Mouse (Mus musculus) erythroblast, embryonic 14.5 days (primary cell): ENCODE results near the gene Itih5. TPM values are rescaled to one million over a fixed set of nuclear protein-coding genes. Genes with fewer than 3 reads are reported as not detected.
A peak's percentile ranks its signal among the peaks of the same experiment; 100 is the strongest.

Source experiments
- H3K27me3 ChIP-seq: 2 replicates; pipeline ENCODE4 v1.6.1; 2012; ENCODE audit warnings: inconsistent platforms; ENCODE audit not compliant: control insufficient read depth
- H3K36me3 ChIP-seq: 2 replicates; pipeline ENCODE4 v1.6.1; 2012; ENCODE audit warnings: mild to moderate bottlenecking, inconsistent platforms; ENCODE audit not compliant: control insufficient read depth
- H3K4me1 ChIP-seq: 2 replicates; pipeline ENCODE4 v1.6.1; 2012; ENCODE audit warnings: inconsistent platforms; ENCODE audit not compliant: control insufficient read depth
- H3K4me3 ChIP-seq: replicated peaks from 2 replicates; pipeline ENCODE3; 2012; ENCODE audit warnings: moderate library complexity, mild to moderate bottlenecking, inconsistent platforms
- H3K9me3 ChIP-seq: 2 replicates; pipeline ENCODE4 v1.6.1; 2012; ENCODE audit warnings: low read length, inconsistent platforms, mixed read lengths; ENCODE audit not compliant: control insufficient read depth
- GATA1 ChIP-seq: IDR thresholded peaks from 2 replicates; pipeline ENCODE4 v1.6.1; 2012; ENCODE audit warnings: low read length, inconsistent platforms, mixed read lengths
- TAL1 ChIP-seq: IDR thresholded peaks from 3 replicates; pipeline ENCODE4 v1.6.1; 2012; ENCODE audit warnings: low read length, inconsistent platforms, mixed read lengths
- polyA plus RNA-seq: library from polyadenylated mRNA; stranded (reverse); fragments of >175 nt; gene quantifications from 2 replicates; pipeline ENCODE4 v1.2.3, GENCODE M21; 2012

Itih5 gene
- not detected in 2 replicates for polyA plus RNA-seq

DNA sequence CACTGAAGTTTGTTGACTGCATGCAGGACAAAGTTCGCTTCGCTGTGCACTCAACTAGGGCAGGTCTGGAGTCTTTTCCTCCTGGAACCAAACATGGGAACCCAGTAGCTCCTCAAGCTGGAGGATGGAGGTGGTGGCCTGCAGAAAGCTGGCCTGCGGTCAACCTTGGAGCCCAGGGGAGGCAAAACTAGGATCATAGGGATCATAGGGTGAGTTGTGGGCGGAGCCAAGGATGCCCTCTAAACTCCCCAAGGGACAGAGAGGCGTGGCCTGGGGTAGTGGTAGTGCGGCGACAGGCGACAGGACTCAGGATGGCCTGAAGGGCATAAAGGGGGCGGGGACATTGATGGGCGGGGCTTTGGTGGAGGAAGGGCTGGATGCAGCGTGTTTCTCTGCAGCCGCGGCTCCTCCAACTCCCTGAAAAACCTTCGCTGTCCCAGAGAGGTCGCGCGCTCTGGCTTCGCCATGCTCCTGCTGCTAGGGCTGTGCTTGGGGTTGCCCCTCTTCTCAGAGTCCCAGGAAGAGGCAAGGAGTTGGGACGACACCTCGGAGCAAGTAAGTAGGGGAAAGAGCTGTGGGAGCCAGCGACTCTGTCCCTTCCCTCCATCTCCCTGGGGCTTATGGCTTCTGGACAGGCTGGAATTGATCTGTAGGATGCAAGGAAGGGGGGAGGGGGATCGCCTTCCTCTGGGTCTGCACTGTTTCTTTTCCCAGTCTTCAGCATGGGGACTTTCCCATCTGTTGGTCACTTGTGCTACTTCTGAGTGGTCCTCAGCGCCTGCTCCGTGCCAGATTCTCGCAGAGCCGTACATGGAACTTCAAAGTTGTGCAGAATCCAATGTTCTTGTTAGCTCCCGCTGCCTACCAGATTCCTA lies at the start of gene Itih5:
Gene Itih5 (plus strand): TSS at position 371 of the 875 bp plus-strand sequence.
- TF ChIP-seq GATA1: no peak
- no peak for TF ChIP-seq TAL1
- Histone ChIP-seq H3K36me3 (no peaks in the 10 kb centered on the region), H3K9me3 (no peaks in the 10 kb centered on the region), H3K27me3 (no peaks in the 10 kb centered on the region), H3K4me3 (peak within 1 kb of the TSS; percentile 53), H3K4me1 (peaks cover 9% of the 10 kb centered on the region)

DNA sequence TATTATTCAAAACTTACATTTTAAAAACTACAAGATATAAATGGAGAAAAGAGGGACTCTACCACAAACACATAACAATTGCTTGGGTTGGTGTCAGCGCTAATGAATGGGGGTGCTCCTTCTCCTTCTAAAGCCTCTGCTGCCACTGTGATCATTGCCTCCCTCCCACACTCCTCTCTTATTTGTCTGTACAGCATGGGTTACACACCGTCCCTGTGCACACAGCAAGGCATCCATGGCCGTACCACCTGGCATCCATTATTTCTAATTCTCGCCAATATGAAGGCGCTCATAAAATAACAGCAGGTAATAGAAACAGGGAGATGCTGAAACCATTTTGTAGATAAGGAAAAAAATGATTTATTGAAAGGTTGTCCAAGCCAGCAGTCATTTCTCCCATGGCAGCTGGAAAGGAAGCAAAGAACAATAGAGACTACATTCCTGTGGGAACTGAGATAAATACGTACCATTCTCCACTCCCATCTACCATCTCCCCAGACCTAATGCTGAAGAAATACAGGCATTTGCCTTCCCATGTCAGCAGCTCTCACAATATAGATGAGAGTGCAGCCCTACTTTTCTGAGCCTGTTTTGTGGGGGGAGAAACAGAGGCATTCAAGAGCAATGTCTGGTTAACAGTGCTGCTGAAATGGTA lies 44.7 kb upstream of the Itih5 start:
- H3K4me1 ChIP-seq: no peaks in the 10 kb centered on the region
- no peaks in the 10 kb centered on the region for H3K9me3 ChIP-seq
- TF ChIP-seq GATA1 (no peak), TAL1 (no peak)
- no peaks in the 10 kb centered on the region for H3K27me3 ChIP-seq
- H3K36me3 ChIP-seq: no peaks in the 10 kb centered on the region; the same call in 1 of the 2 replicates
- H3K4me3 ChIP-seq: no peak overlapping the region

DNA sequence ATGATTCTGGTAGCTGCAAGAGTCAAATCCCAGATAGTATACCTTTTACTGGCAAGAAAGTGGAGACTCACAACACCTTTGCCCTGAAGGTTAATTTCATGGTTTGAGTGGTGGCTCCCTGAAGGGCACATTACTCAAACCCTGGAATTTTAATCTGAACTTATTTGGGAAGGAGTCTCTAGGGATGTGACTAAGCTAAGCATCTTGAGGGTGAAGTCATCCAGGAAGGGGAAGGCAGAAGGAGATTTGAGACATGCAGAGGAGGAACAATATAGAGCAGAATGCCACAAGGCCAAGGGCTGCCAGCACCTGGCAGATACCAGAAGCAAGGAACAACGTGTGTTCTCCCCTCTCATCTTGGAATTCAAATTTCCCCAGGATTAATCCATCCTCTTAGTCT lies 34.6 kb upstream of the Itih5 start:
- Histone ChIP-seq H3K4me3 (no peak overlapping the region), H3K4me1 (no peaks in the 10 kb centered on the region), H3K36me3 (peaks cover 2% of the 10 kb centered on the region; the same call in 1 of the 2 replicates), H3K27me3 (no peaks in the 10 kb centered on the region), H3K9me3 (no peaks in the 10 kb centered on the region)
- no peak for TF ChIP-seq TAL1
- TF ChIP-seq GATA1: no peak

GRCm38 (mm10) chr2:10119276-10119675 lies 34.1 kb upstream of the Itih5 start:
- Histone ChIP-seq H3K4me3 (no peak overlapping the region), H3K9me3 (no peaks in the 10 kb centered on the region), H3K4me1 (no peaks in the 10 kb centered on the region), H3K27me3 (no peaks in the 10 kb centered on the region), H3K36me3 (peaks cover 2% of the 10 kb centered on the region; the same call in 1 of the 2 replicates)
- TF ChIP-seq TAL1: no peak

DNA sequence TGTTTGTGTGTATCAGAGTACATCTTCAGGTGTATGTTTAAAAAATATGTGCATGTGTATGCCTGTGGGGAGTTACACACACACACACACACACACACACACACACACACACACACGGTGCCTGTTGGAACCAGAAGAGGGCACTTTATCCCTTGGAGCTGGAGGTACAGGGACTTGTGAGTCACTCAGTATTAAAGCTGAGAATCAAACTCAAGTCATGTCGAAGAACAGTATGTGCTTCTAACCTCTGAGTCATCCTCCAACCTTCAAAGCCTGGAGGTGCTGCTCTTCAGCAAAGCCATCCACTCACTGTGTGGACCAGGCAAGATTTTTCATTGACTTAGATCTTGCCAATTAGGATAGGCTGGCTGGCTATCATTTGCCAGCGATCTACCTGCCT lies 31.5 kb upstream of the Itih5 start:
- TF ChIP-seq TAL1: no peak
- no peaks in the 10 kb centered on the region for H3K9me3 ChIP-seq
- no peaks in the 10 kb centered on the region for H3K4me1 ChIP-seq
- no peaks in the 10 kb centered on the region; the same call in 1 of the 2 replicates for H3K36me3 ChIP-seq
- no peaks in the 10 kb centered on the region for H3K27me3 ChIP-seq
- H3K4me3 ChIP-seq: no peak overlapping the region

GRCm38 (mm10) chr2:10126122-10126521 lies 27.2 kb upstream of the Itih5 start:
- TF ChIP-seq GATA1: no peak
- TF ChIP-seq TAL1: no peak
- Histone ChIP-seq H3K4me1 (no peaks in the 10 kb centered on the region), H3K4me3 (no peak overlapping the region), H3K9me3 (no peaks in the 10 kb centered on the region), H3K36me3 (no peaks in the 10 kb centered on the region; the same call in 1 of the 2 replicates), H3K27me3 (no peaks in the 10 kb centered on the region)

GRCm38 (mm10) chr2:10127471-10127870 lies 25.9 kb upstream of the Itih5 start:
- no peak overlapping the region for H3K4me3 ChIP-seq
- no peaks in the 10 kb centered on the region for H3K9me3 ChIP-seq
- TF ChIP-seq GATA1 (no peak), TAL1 (no peak)

GRCm38 (mm10) chr2:10128571-10128970 lies 24.8 kb upstream of the Itih5 start:
- no peaks in the 10 kb centered on the region for H3K27me3 ChIP-seq
- no peak for TF ChIP-seq GATA1
- TF ChIP-seq TAL1: no peak
- no peaks in the 10 kb centered on the region; the same call in 1 of the 2 replicates for H3K36me3 ChIP-seq

More at GRCm38 (mm10) chr2:10127471-10127870, 25.9 kb upstream of the Itih5 start:
- no peaks in the 10 kb centered on the region; the same call in 1 of the 2 replicates for H3K36me3 ChIP-seq
- no peaks in the 10 kb centered on the region for H3K4me1 ChIP-seq
- H3K27me3 ChIP-seq: no peaks in the 10 kb centered on the region

DNA sequence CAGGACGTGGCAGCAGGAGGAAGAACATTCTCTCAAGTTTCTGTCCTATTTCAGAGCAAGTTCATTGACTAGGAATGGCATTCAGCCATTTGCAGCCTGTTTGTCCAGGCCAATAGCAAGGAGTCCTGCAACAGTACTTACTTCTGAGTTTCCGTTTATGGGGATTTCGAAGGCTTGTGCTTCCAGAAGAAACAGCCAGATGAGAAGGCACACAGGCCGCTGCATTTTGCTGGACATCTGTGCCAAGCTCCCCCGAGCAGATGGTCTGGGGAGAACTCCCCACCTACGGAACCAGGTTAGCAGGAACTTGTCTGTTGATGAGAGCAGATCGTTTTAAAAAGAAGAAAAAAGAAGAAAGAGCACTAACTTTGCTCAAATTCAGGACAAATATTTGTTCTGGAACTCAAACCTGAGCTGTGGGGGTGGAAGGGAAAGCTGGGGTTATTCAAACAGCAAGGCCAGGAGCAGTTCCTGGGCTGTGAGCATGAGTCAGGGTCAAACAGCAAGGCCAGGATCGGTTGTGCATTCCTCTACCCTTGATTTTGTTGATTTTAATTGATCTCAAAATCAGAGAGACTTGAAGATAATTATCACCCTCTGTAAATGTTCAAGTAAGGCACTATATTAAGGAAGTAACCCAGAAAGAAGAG lies 22.9 kb upstream of the Itih5 start:
- Histone ChIP-seq H3K36me3 (no peaks in the 10 kb centered on the region; the same call in 1 of the 2 replicates), H3K27me3 (no peaks in the 10 kb centered on the region), H3K4me3 (peak overlapping the region; percentile 36), H3K4me1 (no peaks in the 10 kb centered on the region), H3K9me3 (no peaks in the 10 kb centered on the region)
- TF ChIP-seq GATA1 (no peak), TAL1 (no peak)

More at GRCm38 (mm10) chr2:10128571-10128970, 24.8 kb upstream of the Itih5 start:
- Histone ChIP-seq H3K4me1 (no peaks in the 10 kb centered on the region), H3K4me3 (peak overlapping the region; percentile 12), H3K9me3 (no peaks in the 10 kb centered on the region)
